Mouse (Mus musculus): ENCODE data around the gene Meox1. TPM values are rescaled to one million over a fixed set of nuclear protein-coding genes. Genes with fewer than 3 reads are reported as not detected.

Meox1 gene
- 0.80 and 0.89 TPM in 2 replicates for polyA plus RNA-seq (2015; fragmentation: Nextera tagmentation; extraction: Ambion mirVana)

- Histone ChIP-seq H3K9me3 (replicated peaks; ENCODE audit: control insufficient read depth, low read length, poor library complexity, severe bottlenecking) (no peaks in the 10 kb centered on the region), H3K4me2 (ENCODE audit: low read length) (no peak within 1 kb of the TSS), H3K4me3 (ENCODE audit: low read depth, low read length) (no peak within 1 kb of the TSS), H3K27ac (ENCODE audit: low read length) (no peak within 1 kb of the TSS), H3K4me1 (ENCODE audit: control insufficient read depth, insufficient read depth, low read length) (peaks cover 5% of the 10 kb centered on the region), H3K9ac (ENCODE audit: low read depth, low read length) (no peak within 1 kb of the TSS), H3K36me3 (ENCODE audit: control insufficient read depth, insufficient read depth, low read length) (no peaks in the 10 kb centered on the region), H3K27me3 (ENCODE audit: control insufficient read depth, insufficient read depth, low read depth, low read length) (no peaks in the 10 kb centered on the region)
- ATAC-seq: no peak
- 38% methylated on average over 11 of the region's 11 CpGs for WGBS
These were observed at the start of gene Meox1 for GRCm38 (mm10) chr11:101894204-101894603. TSS of gene Meox1 (minus strand) at chr11:101894374.

- no peak for ATAC-seq
- Histone ChIP-seq H3K36me3 (ENCODE audit: control insufficient read depth, insufficient read depth, low read length) (no peaks in the 10 kb centered on the region), H3K9ac (ENCODE audit: low read depth, low read length) (no peak overlapping the region), H3K4me3 (ENCODE audit: low read depth, low read length) (no peak overlapping the region), H3K4me2 (ENCODE audit: low read length) (no peak overlapping the region), H3K27me3 (ENCODE audit: control insufficient read depth, insufficient read depth, low read depth, low read length) (no peaks in the 10 kb centered on the region), H3K4me1 (ENCODE audit: control insufficient read depth, insufficient read depth, low read length) (no peaks in the 10 kb centered on the region), H3K9me3 (replicated peaks; ENCODE audit: control insufficient read depth, low read length, poor library complexity, severe bottlenecking) (no peaks in the 10 kb centered on the region), H3K27ac (ENCODE audit: low read length) (no peak overlapping the region)
- WGBS: 35% methylated on average over 3 of the region's 3 CpGs
These were observed 48.9 kb upstream of the Meox1 start for GRCm38 (mm10) chr11:101943055-101943454.

DNA sequence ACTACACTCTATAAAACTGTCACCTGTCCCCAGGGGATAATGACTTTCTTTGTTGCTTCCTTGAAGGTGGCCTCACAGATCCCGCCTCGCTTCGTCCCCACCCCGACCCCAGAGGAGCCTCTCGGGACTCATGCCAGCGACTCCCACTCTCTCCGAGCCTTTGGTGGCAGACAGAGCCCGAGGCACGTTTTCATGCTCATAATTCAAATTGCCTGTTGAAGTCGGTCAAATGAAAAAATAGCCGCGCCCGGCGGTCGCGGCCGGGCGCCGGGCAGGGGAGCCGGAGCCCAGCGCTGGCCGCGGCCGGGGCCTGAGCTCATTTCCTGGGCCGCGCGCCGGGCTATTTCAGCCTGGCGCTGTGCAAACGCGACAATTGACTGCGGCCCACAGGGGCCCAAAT lies 42.9 kb upstream of the Meox1 start:
- WGBS: under 1% methylated on average over 32 of the region's 32 CpGs
- H3K27ac ChIP-seq (ENCODE audit: low read length): 0 out of 2 replicates have a peak overlapping the region, but pooled peaks have one; percentile 3
- H3K4me3 ChIP-seq (ENCODE audit: low read depth, low read length): peak overlapping the region; percentile 39
- peaks cover 9% of the 10 kb centered on the region for H3K4me1 ChIP-seq (ENCODE audit: control insufficient read depth, insufficient read depth, low read length)
- no peaks in the 10 kb centered on the region for H3K36me3 ChIP-seq (ENCODE audit: control insufficient read depth, insufficient read depth, low read length)
- no peaks in the 10 kb centered on the region for H3K27me3 ChIP-seq (ENCODE audit: control insufficient read depth, insufficient read depth, low read depth, low read length)
- no peaks in the 10 kb centered on the region for H3K9me3 ChIP-seq (replicated peaks; ENCODE audit: control insufficient read depth, low read length, poor library complexity, severe bottlenecking)
- H3K9ac ChIP-seq (ENCODE audit: low read depth, low read length): peak overlapping the region; percentile 69
- H3K4me2 ChIP-seq (ENCODE audit: low read length): peak overlapping the region; percentile 79
- 0 out of 2 replicates have a peak, but pooled peaks have one; percentile 25 for ATAC-seq

GRCm38 (mm10) chr11:101936421-101936820 lies 42.2 kb upstream of the Meox1 start:
- Histone ChIP-seq H3K4me3 (ENCODE audit: low read depth, low read length) (no peak overlapping the region), H3K4me1 (ENCODE audit: control insufficient read depth, insufficient read depth, low read length) (peaks cover 9% of the 10 kb centered on the region), H3K9ac (ENCODE audit: low read depth, low read length) (no peak overlapping the region), H3K27me3 (ENCODE audit: control insufficient read depth, insufficient read depth, low read depth, low read length) (no peaks in the 10 kb centered on the region), H3K27ac (ENCODE audit: low read length) (no peak overlapping the region), H3K4me2 (ENCODE audit: low read length) (no peak overlapping the region), H3K9me3 (replicated peaks; ENCODE audit: control insufficient read depth, low read length, poor library complexity, severe bottlenecking) (no peaks in the 10 kb centered on the region), H3K36me3 (ENCODE audit: control insufficient read depth, insufficient read depth, low read length) (no peaks in the 10 kb centered on the region)
- 34% methylated on average over 7 of the region's 7 CpGs for WGBS
- ATAC-seq: no peak

- no peaks in the 10 kb centered on the region for H3K9me3 ChIP-seq (replicated peaks; ENCODE audit: control insufficient read depth, low read length, poor library complexity, severe bottlenecking)
- peaks cover 9% of the 10 kb centered on the region for H3K4me1 ChIP-seq (ENCODE audit: control insufficient read depth, insufficient read depth, low read length)
- no peak overlapping the region for H3K4me2 ChIP-seq (ENCODE audit: low read length)
- no peaks in the 10 kb centered on the region for H3K36me3 ChIP-seq (ENCODE audit: control insufficient read depth, insufficient read depth, low read length)
- H3K4me3 ChIP-seq (ENCODE audit: low read depth, low read length): no peak overlapping the region
- H3K27ac ChIP-seq (ENCODE audit: low read length): no peak overlapping the region
- no peak for ATAC-seq
- no peaks in the 10 kb centered on the region for H3K27me3 ChIP-seq (ENCODE audit: control insufficient read depth, insufficient read depth, low read depth, low read length)
- no peak overlapping the region for H3K9ac ChIP-seq (ENCODE audit: low read depth, low read length)
- WGBS: 89% methylated on average over 3 of the region's 3 CpGs
These were observed 41.6 kb upstream of the Meox1 start for GRCm38 (mm10) chr11:101935743-101936142.

DNA sequence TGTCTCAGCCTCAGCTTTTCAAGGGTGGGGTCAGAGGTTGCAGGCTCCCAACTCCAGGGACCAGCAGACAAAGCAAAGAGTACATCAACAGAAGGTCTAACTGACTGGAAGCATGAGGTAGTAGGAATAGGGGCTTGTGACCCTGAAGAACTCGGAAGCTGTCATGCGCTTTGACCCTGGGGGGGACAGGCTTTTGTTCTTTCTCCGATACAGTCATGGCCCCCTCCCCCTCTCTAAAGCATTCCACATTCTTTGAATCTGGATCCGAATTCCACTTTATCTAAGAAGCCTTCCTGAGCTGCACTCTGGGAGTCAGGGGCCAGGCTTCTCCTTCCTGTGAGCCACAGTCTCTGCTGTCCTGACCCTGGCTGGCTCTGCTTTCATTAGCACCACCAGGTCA lies 37.8 kb upstream of the Meox1 start:
- Histone ChIP-seq H3K27me3 (ENCODE audit: control insufficient read depth, insufficient read depth, low read depth, low read length) (no peaks in the 10 kb centered on the region), H3K9me3 (replicated peaks; ENCODE audit: control insufficient read depth, low read length, poor library complexity, severe bottlenecking) (no peaks in the 10 kb centered on the region), H3K27ac (ENCODE audit: low read length) (no peak overlapping the region), H3K4me3 (ENCODE audit: low read depth, low read length) (no peak overlapping the region), H3K4me2 (ENCODE audit: low read length) (no peak overlapping the region), H3K9ac (ENCODE audit: low read depth, low read length) (no peak overlapping the region), H3K36me3 (ENCODE audit: control insufficient read depth, insufficient read depth, low read length) (no peaks in the 10 kb centered on the region), H3K4me1 (ENCODE audit: control insufficient read depth, insufficient read depth, low read length) (peaks cover 3% of the 10 kb centered on the region)
- 62% methylated on average over 4 of the region's 4 CpGs for WGBS
- no peak for ATAC-seq

GRCm38 (mm10) chr11:101928030-101928762 lies 34.0 kb upstream of the Meox1 start:
- Histone ChIP-seq H3K4me1 (ENCODE audit: control insufficient read depth, insufficient read depth, low read length) (no peaks in the 10 kb centered on the region), H3K9me3 (replicated peaks; ENCODE audit: control insufficient read depth, low read length, poor library complexity, severe bottlenecking) (no peaks in the 10 kb centered on the region), H3K27me3 (ENCODE audit: control insufficient read depth, insufficient read depth, low read depth, low read length) (no peaks in the 10 kb centered on the region), H3K4me3 (ENCODE audit: low read depth, low read length) (no peak overlapping the region), H3K9ac (ENCODE audit: low read depth, low read length) (no peak overlapping the region), H3K36me3 (ENCODE audit: control insufficient read depth, insufficient read depth, low read length) (no peaks in the 10 kb centered on the region), H3K27ac (ENCODE audit: low read length) (no peak overlapping the region), H3K4me2 (ENCODE audit: low read length) (no peak overlapping the region)
- 41% methylated on average over 25 of the region's 25 CpGs for WGBS
- no peak for ATAC-seq

GRCm38 (mm10) chr11:101926951-101927589 lies 32.9 kb upstream of the Meox1 start:
- no peaks in the 10 kb centered on the region for H3K36me3 ChIP-seq (ENCODE audit: control insufficient read depth, insufficient read depth, low read length)
- H3K4me2 ChIP-seq (ENCODE audit: low read length): no peak overlapping the region
- H3K9ac ChIP-seq (ENCODE audit: low read depth, low read length): no peak overlapping the region
- H3K27ac ChIP-seq (ENCODE audit: low read length): no peak overlapping the region
- ATAC-seq: no peak
- no peak overlapping the region for H3K4me3 ChIP-seq (ENCODE audit: low read depth, low read length)
- 80% methylated on average over 10 of the region's 10 CpGs for WGBS
- H3K4me1 ChIP-seq (ENCODE audit: control insufficient read depth, insufficient read depth, low read length): no peaks in the 10 kb centered on the region
- H3K9me3 ChIP-seq (replicated peaks; ENCODE audit: control insufficient read depth, low read length, poor library complexity, severe bottlenecking): no peaks in the 10 kb centered on the region
- no peaks in the 10 kb centered on the region for H3K27me3 ChIP-seq (ENCODE audit: control insufficient read depth, insufficient read depth, low read depth, low read length)

DNA sequence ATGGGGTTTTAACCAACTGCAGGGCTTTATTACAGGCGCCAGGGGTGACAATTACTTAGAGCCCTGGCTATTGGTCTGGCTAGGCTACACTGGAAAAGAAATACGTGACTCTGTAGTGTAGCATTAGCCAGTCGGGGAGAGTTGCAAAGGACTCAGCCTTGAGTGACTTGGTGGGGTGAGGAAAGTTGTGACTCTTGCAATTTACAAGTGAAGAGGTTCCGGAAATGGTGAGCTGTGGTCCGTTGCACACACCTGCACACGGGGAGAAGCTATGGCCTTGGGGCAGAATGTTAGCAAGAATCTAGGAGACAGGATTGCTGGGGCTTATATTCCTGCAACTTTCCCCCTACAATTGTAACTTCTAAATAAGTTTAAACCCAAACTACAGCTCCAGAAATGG lies 31.5 kb upstream of the Meox1 start:
- no peak overlapping the region for H3K27ac ChIP-seq (ENCODE audit: low read length)
- no peaks in the 10 kb centered on the region for H3K27me3 ChIP-seq (ENCODE audit: control insufficient read depth, insufficient read depth, low read depth, low read length)
- no peak for ATAC-seq
- H3K4me3 ChIP-seq (ENCODE audit: low read depth, low read length): no peak overlapping the region
- H3K4me1 ChIP-seq (ENCODE audit: control insufficient read depth, insufficient read depth, low read length): no peaks in the 10 kb centered on the region
- H3K4me2 ChIP-seq (ENCODE audit: low read length): no peak overlapping the region
- no peak overlapping the region for H3K9ac ChIP-seq (ENCODE audit: low read depth, low read length)
- H3K36me3 ChIP-seq (ENCODE audit: control insufficient read depth, insufficient read depth, low read length): no peaks in the 10 kb centered on the region
- H3K9me3 ChIP-seq (replicated peaks; ENCODE audit: control insufficient read depth, low read length, poor library complexity, severe bottlenecking): no peaks in the 10 kb centered on the region
- 64% methylated on average over 6 of the region's 6 CpGs for WGBS
